Comparison of ENCODE assay signal across 21 mouse cellular contexts in the genomic region with DNA sequence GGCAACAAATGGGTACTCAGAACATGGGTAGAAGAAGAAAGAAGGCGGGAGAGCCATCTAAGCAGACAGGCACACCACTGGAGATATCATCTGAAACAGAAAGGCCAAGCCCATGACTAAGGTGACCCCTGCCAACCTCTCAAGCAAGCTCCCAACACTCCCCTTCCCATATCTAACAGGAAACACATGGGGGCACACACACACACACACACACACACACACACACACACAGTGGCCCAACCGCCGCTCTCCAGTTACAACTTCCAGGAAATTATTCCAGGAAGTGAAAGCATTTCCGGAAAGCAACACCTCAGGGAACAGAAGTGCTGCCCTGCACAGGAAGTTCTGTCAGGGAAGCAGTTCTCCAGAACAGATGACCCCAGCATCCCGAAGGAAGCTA. TPM values are rescaled to one million over a fixed set of nuclear protein-coding genes. Genes with fewer than 3 reads are reported as not detected.
A peak's percentile ranks its signal among the peaks of the same experiment; 100 is the strongest.
DNase-seq lines count a peak whose midpoint lies in the region; ATAC-seq and TF ChIP-seq lines count a peak whose summit lies in the region.
"Had no signal": no experiment of that assay in that cellular context is flagged by ENCODE, and none has a peak within 500 bp of the region (broad histone marks: within the 10 kb centered on the region; RNA-seq: fewer than 3 reads in every experiment).

No protein-coding gene starts in this region.

- no peak overlapping the region for H3K9ac ChIP-seq in intestine, postnatal 0 days (ENCODE audit: low read depth, low read length)
- no peak overlapping the region for H3K9ac ChIP-seq in intestine, embryonic 15.5 days
- no peak overlapping the region for H3K9ac ChIP-seq in liver, embryonic 12.5 days
- H3K9ac ChIP-seq: forebrain, embryonic 15.5 days; heart, embryonic 15.5 days; hindbrain, embryonic 14.5 days; stomach, embryonic 15.5 days had no signal

- H3K4me1 ChIP-seq in intestine, postnatal 0 days (replicated peaks; ENCODE audit: control insufficient read depth, insufficient read depth, low read length) = no peaks in the 10 kb centered on the region
- H3K4me1 ChIP-seq in intestine, embryonic 15.5 days (replicated peaks) = peaks cover 5% of the 10 kb centered on the region; the same call in 1 of the 2 replicates
- peaks cover 15% of the 10 kb centered on the region for H3K4me1 ChIP-seq in embryonic facial prominence, embryonic 10.5 days
- peaks cover 74% of the 10 kb centered on the region for H3K4me1 ChIP-seq in liver, embryonic 12.5 days
- H3K4me1 ChIP-seq: midbrain, embryonic 10.5 days; stomach, embryonic 15.5 days had no signal

- H3K4me3 ChIP-seq in intestine, postnatal 0 days (ENCODE audit: low read depth, low read length) = no peak overlapping the region
- H3K4me3 ChIP-seq in intestine, embryonic 15.5 days (replicated peaks) = no peak overlapping the region
- no peak overlapping the region for H3K4me3 ChIP-seq in embryonic facial prominence, embryonic 10.5 days
- H3K4me3 ChIP-seq in liver, embryonic 12.5 days = no peak overlapping the region
- H3K4me3 ChIP-seq: forebrain, embryonic 15.5 days; heart, embryonic 15.5 days; limb, embryonic 10.5 days; midbrain, embryonic 10.5 days; stomach, embryonic 15.5 days had no signal

- no peak for ATAC-seq in intestine, postnatal 0 days
- ATAC-seq in intestine, embryonic 15.5 days = no peak
- no peak for ATAC-seq in liver, embryonic 12.5 days
- ATAC-seq in activated CD4-positive, CD25-positive, alpha-beta regulatory T cell, adult 4 months = no peak
- ATAC-seq: forebrain, embryonic 15.5 days; Patski had no signal

- no peaks in the 10 kb centered on the region for H3K27me3 ChIP-seq in intestine, postnatal 0 days (replicated peaks; ENCODE audit: control insufficient read depth, insufficient read depth, low read length)
- no peaks in the 10 kb centered on the region for H3K27me3 ChIP-seq in intestine, embryonic 15.5 days (replicated peaks)
- no peaks in the 10 kb centered on the region for H3K27me3 ChIP-seq in embryonic facial prominence, embryonic 10.5 days (replicated peaks; ENCODE audit: low read depth, poor library complexity, severe bottlenecking)
- H3K27me3 ChIP-seq in liver, embryonic 12.5 days (replicated peaks) = no peaks in the 10 kb centered on the region
- H3K27me3 ChIP-seq: CH12.LX; forebrain, embryonic 15.5 days; heart, embryonic 15.5 days; Patski; stomach, embryonic 15.5 days had no signal

- DNase-seq in adrenal gland, postnatal 10 days = peak; percentile 43
- DNase-seq in embryonic facial prominence, embryonic 10.5 days (ENCODE audit: low spot score) = no peak
- DNase-seq in spleen, postnatal 4 days (ENCODE audit: low spot score in 2 of 2) = no peak
- no peak for DNase-seq in gastrocnemius, adult 18-20 months (ENCODE audit: low spot score)
- DNase-seq: cerebellum, adult 11-12 months; gastrocnemius, postnatal 10 days; lung, adult 2 months; right cerebral cortex, postnatal 25 days; thymus, postnatal 4 days had no signal

- TF ChIP-seq CTCF in intestine, postnatal 0 days (IDR thresholded peaks at IDR 0.05; ENCODE audit: low read depth) = no peak

- 60% methylated on average over 5 of the region's 5 CpGs for WGBS in intestine, postnatal 0 days
- WGBS in intestine, embryonic 15.5 days = 71% methylated on average over 5 of the region's 5 CpGs
- WGBS in embryonic facial prominence, embryonic 10.5 days = 63% methylated on average over 5 of the region's 5 CpGs
- 23% methylated on average over 5 of the region's 5 CpGs for WGBS in liver, embryonic 12.5 days (ENCODE audit: insufficient replicate concordance)

- H3K27ac ChIP-seq in intestine, postnatal 0 days (ENCODE audit: low read depth, low read length) = 0 out of 2 replicates have a peak overlapping the region, but pooled peaks have one; percentile 60
- no peak overlapping the region for H3K27ac ChIP-seq in intestine, embryonic 15.5 days
- H3K27ac ChIP-seq in embryonic facial prominence, embryonic 10.5 days (replicated peaks) = 0 out of 2 replicates have a peak overlapping the region, but pooled peaks have one; percentile 7
- 0 out of 2 replicates have a peak overlapping the region, but pooled peaks have one; percentile 5 for H3K27ac ChIP-seq in liver, embryonic 12.5 days
- H3K27ac ChIP-seq: forebrain, embryonic 15.5 days; heart, embryonic 15.5 days; hindbrain, embryonic 14.5 days; limb, embryonic 10.5 days; midbrain, embryonic 10.5 days; stomach, embryonic 15.5 days had no signal

- H3K36me3 ChIP-seq in intestine, postnatal 0 days (ENCODE audit: control insufficient read depth, insufficient read depth) = no peaks in the 10 kb centered on the region
- H3K36me3 ChIP-seq in intestine, embryonic 15.5 days = no peaks in the 10 kb centered on the region
- no peaks in the 10 kb centered on the region for H3K36me3 ChIP-seq in embryonic facial prominence, embryonic 10.5 days (replicated peaks)
- no peaks in the 10 kb centered on the region for H3K36me3 ChIP-seq in liver, embryonic 12.5 days
- H3K36me3 ChIP-seq: forebrain, embryonic 15.5 days; heart, embryonic 15.5 days; limb, embryonic 10.5 days; midbrain, embryonic 10.5 days; stomach, embryonic 15.5 days had no signal

- H3K9me3 ChIP-seq in intestine, postnatal 0 days (ENCODE audit: control insufficient read depth) = no peaks in the 10 kb centered on the region
- no peaks in the 10 kb centered on the region for H3K9me3 ChIP-seq in intestine, embryonic 15.5 days
- no peaks in the 10 kb centered on the region for H3K9me3 ChIP-seq in embryonic facial prominence, embryonic 10.5 days
- H3K9me3 ChIP-seq in liver, embryonic 12.5 days (replicated peaks) = no peaks in the 10 kb centered on the region
- H3K9me3 ChIP-seq: forebrain, embryonic 15.5 days; heart, embryonic 15.5 days; limb, embryonic 10.5 days; midbrain, embryonic 10.5 days; stomach, embryonic 15.5 days had no signal

- no peak overlapping the region for H3K4me2 ChIP-seq in intestine, postnatal 0 days (replicated peaks; ENCODE audit: low read depth)
- H3K4me2 ChIP-seq in intestine, embryonic 15.5 days (replicated peaks) = no peak overlapping the region
- no peak overlapping the region for H3K4me2 ChIP-seq in liver, embryonic 12.5 days
- H3K4me2 ChIP-seq: forebrain, embryonic 15.5 days; heart, embryonic 15.5 days; hindbrain, embryonic 14.5 days; stomach, embryonic 15.5 days had no signal

RNA-seq across cellular contexts. Expression of gene Snx9, which starts 46.9 kb away (rescaled TPM):
- polyA plus RNA-seq in intestine, postnatal 0 days (2015; fragmentation: Nextera tagmentation; extraction: Ambion mirVana) = 91.4 and 95.4 TPM in 2 replicates
- polyA plus RNA-seq in intestine, embryonic 15.5 days (2015; fragmentation: Nextera tagmentation; extraction: Ambion mirVana) = 49.8 and 55.9 TPM in 2 replicates
- total RNA-seq in adrenal gland, postnatal 10 days (2021) = 10 to 100 TPM; 48.3 to 51.7 TPM
- polyA plus RNA-seq in embryonic facial prominence, embryonic 10.5 days (2016; fragmentation: Nextera tagmentation; extraction: Ambion mirVana) = 16.3 and 19.5 TPM in 2 replicates
- polyA plus RNA-seq in liver, embryonic 12.5 days (2016; fragmentation: Nextera tagmentation; extraction: Ambion mirVana) = 22.7 and 23.5 TPM in 2 replicates
- polyA plus RNA-seq in activated CD4-positive, CD25-positive, alpha-beta regulatory T cell, adult 4 months (2017; shearing (Covaris generic)) = 1 to 10 TPM; 4.8 to 7.7 TPM
- total RNA-seq in gastrocnemius, adult 18-20 months (2021) = 10 to 100 TPM; 24.6 to 28.9 TPM
